Mouse (Mus musculus): ENCODE results near the gene Tead2.

DNA sequence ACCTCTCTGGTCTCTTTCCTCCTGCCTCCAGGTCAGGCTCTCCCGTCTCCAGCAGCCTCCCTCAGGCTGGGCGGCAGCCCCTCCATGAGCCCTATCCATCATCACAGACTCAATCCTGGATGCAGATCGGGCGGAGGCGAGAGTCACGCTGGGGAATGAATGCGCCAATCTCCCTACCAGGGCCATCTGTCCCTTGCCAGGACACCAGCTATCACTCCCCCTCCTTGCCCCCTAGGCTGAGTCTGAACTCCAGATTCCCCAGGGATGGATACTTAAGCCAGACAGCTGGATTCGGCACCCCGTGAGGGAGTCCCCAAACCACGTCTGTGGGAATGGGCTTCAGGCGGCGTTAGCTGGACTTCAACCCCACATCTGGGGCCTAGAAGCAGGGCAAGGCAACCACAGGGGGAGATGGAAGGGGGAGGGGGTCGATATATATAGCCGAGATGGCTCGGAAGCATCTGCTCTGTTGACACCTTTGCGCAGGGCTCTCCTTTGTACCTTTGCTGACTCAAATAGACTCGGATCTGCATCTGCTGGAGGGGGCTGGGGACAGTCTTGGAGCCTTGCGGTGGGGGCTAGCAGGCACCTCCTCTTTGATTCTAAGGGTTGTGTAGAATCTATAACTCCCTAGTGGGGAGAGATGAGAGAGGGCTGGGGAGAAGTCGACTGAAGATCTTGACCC lies 47.6 kb upstream of the Tead2 start:
- TF ChIP-seq POLR2A (IDR thresholded peaks at IDR 0.05; ENCODE audit: borderline replicate concordance, extremely low read depth, low read depth, low read length) (no peak), CTCF (IDR thresholded peaks at IDR 0.05; ENCODE audit: insufficient read depth, low read length) (no peak)

Data from lung, adult 2 months (tissue).